Mouse (Mus musculus): Measurements from ENCODE around the gene Slc4a10. TPM values are rescaled to one million over a fixed set of nuclear protein-coding genes. Genes with fewer than 3 reads are reported as not detected.

Gene Slc4a10
- total RNA-seq, 2 experiments from 2014 or later, result not detected

DNA sequence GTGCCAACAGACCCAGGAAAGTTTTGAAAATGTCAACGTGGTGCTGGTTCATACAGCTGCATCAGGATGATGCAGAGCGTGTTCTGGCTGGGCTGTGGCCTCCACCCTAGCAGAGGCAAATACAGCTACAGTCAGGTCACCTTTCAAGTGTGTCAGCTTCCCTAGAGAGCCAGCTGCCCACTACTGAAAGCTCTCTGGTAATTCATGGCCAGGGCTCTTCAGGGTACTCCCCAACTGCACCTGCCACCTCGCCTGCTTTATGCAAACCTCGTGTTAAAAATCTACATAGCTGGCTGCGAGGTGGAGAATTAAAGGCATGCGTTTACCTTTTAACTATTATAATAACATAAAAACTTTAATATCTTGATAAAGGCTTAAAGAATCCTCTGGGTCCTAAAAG lies 298.1 kb downstream of the Slc4a10 start:
- no peak for ATAC-seq (replicated peaks; ENCODE audit: poor library complexity)

DNA sequence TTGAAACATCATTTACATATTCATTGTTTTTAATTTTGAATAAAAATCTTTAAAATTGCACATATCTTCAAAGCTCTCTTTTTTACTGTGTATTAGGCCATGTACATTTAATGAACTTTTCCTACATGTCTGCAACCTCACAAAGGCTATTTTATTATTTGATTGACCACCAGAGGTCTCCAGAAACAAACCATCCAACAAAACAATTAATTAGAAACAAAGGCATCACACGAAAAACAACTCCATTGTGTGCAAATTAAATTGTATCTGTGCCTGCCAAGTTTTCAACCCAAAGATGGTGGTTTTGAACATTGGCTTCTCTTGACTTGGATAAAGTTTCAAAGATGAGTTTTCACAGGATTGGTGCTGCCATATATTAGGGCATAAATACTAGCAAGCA lies 300.5 kb downstream of the Slc4a10 start:
- peak; percentile 75 for ATAC-seq (replicated peaks; ENCODE audit: poor library complexity)

- ATAC-seq (replicated peaks; ENCODE audit: poor library complexity), result no peak
These were observed 301.5 kb downstream of the Slc4a10 start for GRCm38 (mm10) chr2:62347762-62348161.

- 0 out of 2 replicates have a peak, but pooled peaks have one; percentile 31 for ATAC-seq (replicated peaks; ENCODE audit: poor library complexity)
These were observed 305.8 kb downstream of the Slc4a10 start for GRCm38 (mm10) chr2:62352035-62352434.

DNA sequence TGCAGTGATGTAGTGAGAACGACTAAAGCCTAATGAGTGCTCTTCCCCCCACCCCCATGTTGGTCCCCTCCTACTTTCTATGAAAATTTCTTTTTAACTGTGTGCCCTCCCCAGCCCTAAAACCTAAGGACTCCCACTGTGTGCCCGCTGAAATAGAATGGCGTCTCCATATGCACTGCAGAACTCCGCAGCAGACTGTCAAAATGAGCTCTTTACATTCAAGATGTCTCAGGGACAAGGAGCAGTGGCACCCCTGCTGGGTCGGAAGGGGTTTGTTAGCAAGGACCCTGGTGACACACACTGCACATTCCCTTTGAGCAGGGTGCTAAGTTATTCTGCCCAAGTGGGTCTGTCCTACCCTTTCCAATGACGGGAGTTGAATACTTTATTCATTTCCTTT lies 309.5 kb downstream of the Slc4a10 start:
- no peak for ATAC-seq (replicated peaks; ENCODE audit: poor library complexity)

GRCm38 (mm10) chr2:62356606-62357005 lies 310.3 kb downstream of the Slc4a10 start:
- ATAC-seq (replicated peaks; ENCODE audit: poor library complexity), result peak; percentile 54

GRCm38 (mm10) chr2:62357259-62357658 lies 311.0 kb downstream of the Slc4a10 start:
- ATAC-seq (replicated peaks; ENCODE audit: poor library complexity), result no peak

- ATAC-seq (replicated peaks; ENCODE audit: poor library complexity), result no peak
These were observed 314.6 kb downstream of the Slc4a10 start for GRCm38 (mm10) chr2:62360872-62361271.

DNA sequence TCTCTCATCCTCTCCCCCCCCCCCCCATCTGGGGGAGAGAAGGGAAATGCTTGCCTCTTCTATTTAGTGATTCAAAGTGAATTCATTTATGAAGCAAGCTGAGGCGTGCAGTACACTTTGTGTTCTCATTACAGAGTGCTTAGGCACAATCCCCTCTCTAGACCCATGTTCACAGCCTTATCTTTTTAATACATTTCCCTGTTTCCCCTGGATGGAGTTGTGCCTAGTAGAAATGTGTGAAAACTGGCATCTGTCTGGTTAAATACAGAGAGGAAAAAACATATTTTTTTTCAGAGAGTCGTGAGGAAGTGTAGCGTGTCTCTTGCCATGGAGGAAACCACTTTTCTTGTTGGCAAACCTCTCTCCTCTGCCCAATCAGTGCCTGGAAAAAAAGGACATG lies 315.3 kb downstream of the Slc4a10 start:
- no peak for ATAC-seq (replicated peaks; ENCODE audit: poor library complexity)

DNA sequence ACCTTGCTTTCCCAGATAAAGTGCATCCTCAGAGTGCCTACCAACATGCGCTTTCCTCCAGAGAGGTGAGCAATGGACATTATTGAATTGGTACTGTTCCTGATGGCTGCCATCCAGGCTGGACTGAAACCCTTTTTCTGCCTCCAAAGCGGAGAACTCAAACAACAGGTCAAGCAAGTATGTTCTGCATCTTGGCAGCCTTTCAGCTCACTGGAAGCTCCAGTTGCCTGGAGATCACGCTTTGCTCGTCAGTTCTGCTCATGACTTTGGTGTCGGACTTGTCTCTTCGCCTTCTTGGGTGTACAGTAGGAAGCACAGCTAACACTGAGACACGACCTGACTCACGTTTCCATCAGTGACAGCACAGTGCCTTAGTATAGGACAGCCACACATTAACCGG lies 315.9 kb downstream of the Slc4a10 start:
- ATAC-seq (replicated peaks; ENCODE audit: poor library complexity), result no peak

GRCm38 (mm10) chr2:62363606-62364005 lies 317.3 kb downstream of the Slc4a10 start:
- ATAC-seq (replicated peaks; ENCODE audit: poor library complexity), result no peak

- ATAC-seq (replicated peaks; ENCODE audit: poor library complexity), result no peak
These were observed 322.2 kb downstream of the Slc4a10 start for GRCm38 (mm10) chr2:62368349-62369053.

- no peak for ATAC-seq (replicated peaks; ENCODE audit: poor library complexity)
These were observed 323.8 kb downstream of the Slc4a10 start for GRCm38 (mm10) chr2:62370048-62370447.

- ATAC-seq (replicated peaks; ENCODE audit: poor library complexity), result no peak
These were observed 327.4 kb downstream of the Slc4a10 start for GRCm38 (mm10) chr2:62373692-62374091.

Other genes with a start within 250 kb of the Slc4a10 start
- gene Tbr1, start 243.5 kb upstream of the Slc4a10 start, total RNA-seq (2015), result 0.42 and 0.59 TPM in 2 replicates
- gene Tbr1, start 243.5 kb upstream of the Slc4a10 start, total RNA-seq (2017), result not detected in 2 replicates

Data from megakaryocyte progenitor cell, adult 5-6 weeks (primary cell).